Mouse (Mus musculus) testis, adult 2 months (tissue): ENCODE results near the gene Ptpn14.

Experiments used
- CTCF ChIP-seq: fragments of 200-500 bp; IDR thresholded peaks from 2 replicates; pipeline ENCODE4 v1.5.1; 2012; ENCODE audit warnings: low read depth, mild to moderate bottlenecking, inconsistent platforms, low read length, moderate library complexity; ENCODE audit not compliant: control insufficient read depth, insufficient read depth, insufficient replicate concordance
- POLR2A ChIP-seq: fragments of 200-500 bp; IDR thresholded peaks from 2 replicates; pipeline ENCODE4 v1.6.1; 2012; ENCODE audit warnings: low read depth, mild to moderate bottlenecking, inconsistent platforms, low read length, moderate library complexity; ENCODE audit not compliant: control insufficient read depth

DNA sequence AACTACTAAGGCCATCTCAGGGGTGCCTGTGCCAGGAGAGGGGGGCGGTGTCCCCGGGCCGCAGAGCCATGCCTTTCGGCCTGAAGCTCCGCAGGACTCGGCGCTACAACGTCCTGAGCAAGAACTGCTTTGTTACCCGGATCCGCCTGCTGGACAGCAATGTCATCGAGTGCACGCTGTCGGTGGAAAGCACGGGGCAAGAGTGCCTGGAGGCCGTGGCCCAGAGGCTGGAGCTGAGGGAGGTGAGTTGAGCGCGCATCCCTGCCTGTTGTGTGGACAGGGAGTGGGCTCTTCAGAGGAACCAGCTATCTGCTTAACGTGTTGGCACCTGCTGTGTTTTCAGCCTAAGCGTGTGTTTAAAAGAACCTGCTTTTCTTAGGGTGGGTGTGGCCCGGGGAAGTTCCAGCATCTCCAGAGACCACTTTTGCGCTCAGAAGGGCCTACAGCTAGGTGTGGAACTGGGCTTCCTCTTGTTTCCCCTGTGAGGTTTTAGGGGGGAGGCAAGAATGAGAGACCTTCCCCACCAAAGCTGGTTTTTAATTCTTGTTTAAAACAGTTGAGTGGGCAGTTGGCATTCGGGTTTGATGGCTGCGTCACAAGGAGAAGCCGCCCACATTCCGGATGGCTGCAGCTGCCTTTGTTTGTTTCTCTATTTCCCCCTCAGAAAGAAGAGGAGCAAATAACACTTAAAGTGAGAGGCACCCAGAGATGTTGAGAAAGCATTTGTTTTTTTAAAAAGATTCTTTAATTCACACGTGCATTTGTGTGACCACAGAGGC lies 58.8 kb downstream of the Ptpn14 start:
- TF ChIP-seq CTCF, result no peak
- no peak for TF ChIP-seq POLR2A
